Mouse (Mus musculus): ENCODE measurements around the gene Krtap10-10. TPM values are rescaled to one million over a fixed set of nuclear protein-coding genes. Genes with fewer than 3 reads are reported as not detected.

Gene Krtap10-10
- polyA plus RNA-seq (2012; rRNA removed): not detected in 2 replicates

GRCm38 (mm10) chr10:77835647-77836046 is at the start of gene Krtap10-10:
Gene Krtap10-10, plus strand, starts transcription at chr10:77835947.

GRCm38 (mm10) chr10:77787876-77788275 is 47.9 kb upstream of the Krtap10-10 start, which contains the start of gene Gm7137:
Gene Gm7137, minus strand, starts transcription at chr10:77788200.

GRCm38 (mm10) chr10:77794976-77795375 is 40.8 kb upstream of the Krtap10-10 start, which contains the start of gene Gm9639:
Gene Gm9639, minus strand, starts transcription at chr10:77795076.

GRCm38 (mm10) chr10:77798921-77799508 is 36.7 kb upstream of the Krtap10-10 start, which contains the start of gene Gm19668:
Gene Gm19668, minus strand, starts transcription at chr10:77799133.

GRCm38 (mm10) chr10:77811743-77812142 is 24.0 kb upstream of the Krtap10-10 start, which contains the start of gene Gm9507:
Gene Gm9507, minus strand, starts transcription at chr10:77811843.

GRCm38 (mm10) chr10:77814382-77814781 is 21.4 kb upstream of the Krtap10-10 start, which contains the start of gene Gm2696:
Gene Gm2696, plus strand, starts transcription at chr10:77814682.

GRCm38 (mm10) chr10:77826951-77827350 is 8.8 kb upstream of the Krtap10-10 start, which contains the start of gene Krtap10-4:
Gene Krtap10-4, minus strand, starts transcription at chr10:77827095.

GRCm38 (mm10) chr10:77846503-77846902 is 10.8 kb downstream of the Krtap10-10 start, which contains the start of gene Gm36176:
Gene Gm36176, plus strand, starts transcription at chr10:77846803.

GRCm38 (mm10) chr10:77852559-77852958 is 16.8 kb downstream of the Krtap10-10 start, which contains the start of gene Gm10318:
Gene Gm10318, plus strand, starts transcription at chr10:77852859.

GRCm38 (mm10) chr10:77861675-77862074 is 25.9 kb downstream of the Krtap10-10 start, which contains the start of gene Gm3285:
Gene Gm3285, plus strand, starts transcription at chr10:77861975.

Other genes starting within 250 kb of the Krtap10-10 start
- gene Sumo3, start 229.8 kb upstream of the Krtap10-10 start, polyA plus RNA-seq (2012; rRNA removed): 99.8 and 106 TPM in 2 replicates
- gene Gm49325, start 229.8 kb upstream of the Krtap10-10 start, polyA plus RNA-seq (2012; rRNA removed): 0.09 and 0.12 TPM in 2 replicates
- gene Ube2g2, start 213.7 kb upstream of the Krtap10-10 start, polyA plus RNA-seq (2012; rRNA removed): 19.0 and 20.8 TPM in 2 replicates
- gene Tspear, start 149.4 kb upstream of the Krtap10-10 start, polyA plus RNA-seq (2012; rRNA removed): 0.03 and 0.10 TPM in 2 replicates
- not detected in 2 replicates for gene Gm19402, start 145.2 kb upstream of the Krtap10-10 start, polyA plus RNA-seq (2012; rRNA removed)
- not detected in 2 replicates for gene Gm9508, start 138.7 kb upstream of the Krtap10-10 start, polyA plus RNA-seq (2012; rRNA removed)
- not detected in 2 replicates for gene Gm10272, start 129.3 kb upstream of the Krtap10-10 start, polyA plus RNA-seq (2012; rRNA removed)
- not detected in 2 replicates for gene Gm10024, start 124.5 kb upstream of the Krtap10-10 start, polyA plus RNA-seq (2012; rRNA removed)
- not detected in 2 replicates for gene Gm10142, start 120.1 kb upstream of the Krtap10-10 start, polyA plus RNA-seq (2012; rRNA removed)
- gene Krtap12-1, start 115.3 kb upstream of the Krtap10-10 start, polyA plus RNA-seq (2012; rRNA removed): not detected in 2 replicates
- gene Gm10100, start 109.5 kb upstream of the Krtap10-10 start, polyA plus RNA-seq (2012; rRNA removed): not detected in 2 replicates
- not detected in 2 replicates for gene Gm18596, start 93.3 kb upstream of the Krtap10-10 start, polyA plus RNA-seq (2012; rRNA removed)
- gene Gm9736, start 84.6 kb upstream of the Krtap10-10 start, polyA plus RNA-seq (2012; rRNA removed): not detected in 2 replicates
- not detected in 2 replicates for gene Gm3233, start 76.3 kb upstream of the Krtap10-10 start, polyA plus RNA-seq (2012; rRNA removed)
- gene Gm3238, start 64.6 kb upstream of the Krtap10-10 start, polyA plus RNA-seq (2012; rRNA removed): not detected in 2 replicates
- gene Gm7138, start 59.0 kb upstream of the Krtap10-10 start, polyA plus RNA-seq (2012; rRNA removed): not detected in 2 replicates
- not detected in 2 replicates for gene Gm3250, start 53.4 kb upstream of the Krtap10-10 start, polyA plus RNA-seq (2012; rRNA removed)
- gene Gm7137, start 47.7 kb upstream of the Krtap10-10 start, polyA plus RNA-seq (2012; rRNA removed): not detected in 2 replicates
- not detected in 2 replicates for gene Gm9639, start 40.9 kb upstream of the Krtap10-10 start, polyA plus RNA-seq (2012; rRNA removed)
- not detected in 2 replicates for gene Gm19668, start 36.8 kb upstream of the Krtap10-10 start, polyA plus RNA-seq (2012; rRNA removed)
- not detected in 2 replicates for gene Gm9507, start 24.1 kb upstream of the Krtap10-10 start, polyA plus RNA-seq (2012; rRNA removed)
- not detected in 2 replicates for gene Gm2696, start 21.3 kb upstream of the Krtap10-10 start, polyA plus RNA-seq (2012; rRNA removed)
- not detected in 2 replicates for gene Krtap10-4, start 8.9 kb upstream of the Krtap10-10 start, polyA plus RNA-seq (2012; rRNA removed)
- gene Gm36176, start 10.9 kb downstream of the Krtap10-10 start, polyA plus RNA-seq (2012; rRNA removed): not detected in 2 replicates
- not detected in 2 replicates for gene Gm10318, start 16.9 kb downstream of the Krtap10-10 start, polyA plus RNA-seq (2012; rRNA removed)
- not detected in 2 replicates for gene Gm3285, start 26.0 kb downstream of the Krtap10-10 start, polyA plus RNA-seq (2012; rRNA removed)
- gene Lrrc3, start 66.6 kb downstream of the Krtap10-10 start, polyA plus RNA-seq (2012; rRNA removed): 5.5 and 6.6 TPM in 2 replicates
- 0.93 and 1.5 TPM in 2 replicates for gene Trpm2, start 134.6 kb downstream of the Krtap10-10 start, polyA plus RNA-seq (2012; rRNA removed)
- gene 1810043G02Rik, start 142.6 kb downstream of the Krtap10-10 start, polyA plus RNA-seq (2012; rRNA removed): 4.4 and 4.9 TPM in 2 replicates
- 43.9 and 47.1 TPM in 2 replicates for gene Pfkl, start 174.1 kb downstream of the Krtap10-10 start, polyA plus RNA-seq (2012; rRNA removed)
- gene Dnmt3l, start 206.0 kb downstream of the Krtap10-10 start, polyA plus RNA-seq (2012; rRNA removed): not detected in 2 replicates
- 0.01 TPM in 1 of 2 replicates, not detected in the other for gene Aire, start 207.7 kb downstream of the Krtap10-10 start, polyA plus RNA-seq (2012; rRNA removed)
- gene Icosl, start 233.4 kb downstream of the Krtap10-10 start, polyA plus RNA-seq (2012; rRNA removed): 2.1 and 2.7 TPM in 2 replicates